Mouse (Mus musculus) testis, adult 2 months (tissue): ENCODE measurements around the gene Wdr45b.

Source experiments
- CTCF ChIP-seq: fragments of 200-500 bp; IDR thresholded peaks from 2 replicates; pipeline ENCODE4 v1.5.1; 2012; ENCODE audit warnings: low read depth, mild to moderate bottlenecking, inconsistent platforms, low read length, moderate library complexity; ENCODE audit not compliant: control insufficient read depth, insufficient read depth, insufficient replicate concordance
- POLR2A ChIP-seq: fragments of 200-500 bp; IDR thresholded peaks from 2 replicates; pipeline ENCODE4 v1.6.1; 2012; ENCODE audit warnings: low read depth, mild to moderate bottlenecking, inconsistent platforms, low read length, moderate library complexity; ENCODE audit not compliant: control insufficient read depth

DNA sequence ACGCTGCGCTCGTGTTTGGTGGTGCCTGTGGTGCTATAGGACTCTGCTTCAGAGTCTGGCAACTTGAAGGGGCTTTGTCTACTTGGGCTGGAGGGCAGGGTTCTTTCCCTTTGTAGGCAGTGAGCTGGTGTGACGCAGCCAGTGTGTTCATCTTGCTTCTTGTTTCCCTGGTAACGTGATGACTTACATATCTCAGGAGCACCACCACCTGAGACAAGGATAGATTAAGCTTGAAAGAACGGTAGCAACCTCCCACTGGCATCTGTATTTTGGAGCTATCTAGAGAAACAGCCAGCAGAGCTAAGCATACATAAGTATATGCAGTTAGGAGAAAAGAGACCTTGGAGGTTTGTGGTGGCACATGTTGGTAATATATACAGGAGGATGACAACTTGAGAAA lies 48.9 kb downstream of the Wdr45b start:
- TF ChIP-seq POLR2A, result no peak
- no peak for TF ChIP-seq CTCF
